Mouse (Mus musculus) heart, postnatal 4 days (tissue): Measurements from ENCODE around the gene Btbd35f20. TPM values are rescaled to one million over a fixed set of nuclear protein-coding genes. Genes with fewer than 3 reads are reported as not detected.
"Not testable (repeated sequence)": the region's sequence is repeated elsewhere in the genome, so short reads cannot be mapped to it uniquely, and the experiment has no call there.

ENCODE experiments used
- DNase-seq: peaks from one replicate; pipeline ENCODE4 v3.0.0; 2021
- total RNA-seq, 2 experiments: library from RNA; stranded (reverse); gene quantifications; 2 replicates each; pipeline ENCODE4 v1.2.3; 2021

Btbd35f20 gene
- not detected for total RNA-seq

DNA sequence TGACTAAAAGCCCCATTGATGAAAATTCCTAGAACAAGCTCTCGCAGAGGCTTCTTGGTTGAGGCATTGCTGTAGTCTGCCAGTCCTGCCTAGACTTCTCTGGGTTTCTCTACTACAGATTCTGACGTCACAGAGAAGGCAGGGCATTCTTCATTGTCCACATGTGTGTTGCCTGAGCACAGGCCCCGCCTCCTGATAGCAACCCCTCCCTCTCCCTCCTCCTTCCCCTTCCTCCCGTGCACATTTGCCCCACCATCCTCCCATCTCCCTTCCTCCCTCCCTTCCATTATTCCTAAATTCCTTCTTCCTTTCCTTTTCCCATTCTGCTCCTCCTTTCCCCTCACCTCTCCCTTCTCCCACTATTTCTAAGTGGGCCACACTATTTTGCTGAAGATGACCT is at the start of gene Btbd35f20:
TSS of gene Btbd35f20 (minus strand) at position 101 of the 400 bp plus-strand sequence.
- not testable (repeated sequence) for DNase-seq

Other genes starting within 250 kb of the Btbd35f20 start
- not detected for gene Btbd35f28, start 94.7 kb downstream of the Btbd35f20 start, total RNA-seq
- gene Btbd35f17, start 79.4 kb upstream of the Btbd35f20 start, total RNA-seq: not detected